Mouse (Mus musculus): ENCODE results near the gene Map6.

DNA sequence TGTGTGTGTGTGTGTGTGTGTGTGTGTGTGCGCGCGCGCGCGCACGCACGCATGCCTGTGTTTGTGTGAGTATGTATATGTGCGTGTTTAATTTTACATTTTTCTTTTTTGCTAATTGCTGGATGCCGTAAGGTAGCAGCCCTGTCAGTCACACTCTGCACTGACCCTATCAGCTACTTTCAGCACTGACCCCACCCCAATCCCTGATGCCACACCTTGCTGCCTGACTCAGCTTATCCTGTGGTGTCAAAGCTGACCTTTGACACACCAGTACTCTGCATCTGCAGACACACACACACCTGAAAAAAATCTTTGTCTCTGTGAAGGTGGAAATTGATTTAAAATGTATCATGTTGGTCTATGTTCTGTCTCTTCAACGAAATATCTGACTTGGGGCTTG lies 25.1 kb upstream of the Map6 start:
- TF ChIP-seq GATA1 (IDR thresholded peaks at IDR 0.05; ENCODE audit: borderline replicate concordance, low read length) (no peak), FLI1 (IDR thresholded peaks at IDR 0.05; ENCODE audit: low read length) (no peak)

Data from megakaryocyte, embryonic 14.5 days (primary cell).